Mouse (Mus musculus): ENCODE results near the gene Tyk2.

The Tyk2 gene

DNA sequence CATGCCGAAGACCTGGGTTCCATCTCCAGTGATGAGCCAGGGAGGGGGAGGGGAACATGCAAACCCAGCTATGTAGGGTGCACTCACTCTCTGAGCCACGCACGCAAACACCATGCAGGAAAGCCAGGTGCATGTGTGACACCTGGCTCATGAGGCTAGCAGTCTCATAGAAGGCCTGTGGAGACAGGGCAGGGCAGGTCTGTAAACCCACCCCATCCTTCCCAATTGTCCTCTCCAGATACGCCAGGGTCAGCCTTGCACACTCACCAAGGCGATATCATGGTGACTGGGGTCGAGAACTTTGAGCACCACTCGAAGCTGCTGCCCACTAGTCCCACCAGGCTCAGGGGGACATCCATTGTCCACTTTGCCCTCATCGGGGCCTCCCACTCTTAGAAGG lies 15.9 kb downstream of the Tyk2 start:
- no peak for DNase-seq (ENCODE audit: low read depth, low spot score)

GRCm38 (mm10) chr9:21114190-21114589 lies 16.9 kb downstream of the Tyk2 start:
- DNase-seq (ENCODE audit: low read depth, low spot score): no peak

DNA sequence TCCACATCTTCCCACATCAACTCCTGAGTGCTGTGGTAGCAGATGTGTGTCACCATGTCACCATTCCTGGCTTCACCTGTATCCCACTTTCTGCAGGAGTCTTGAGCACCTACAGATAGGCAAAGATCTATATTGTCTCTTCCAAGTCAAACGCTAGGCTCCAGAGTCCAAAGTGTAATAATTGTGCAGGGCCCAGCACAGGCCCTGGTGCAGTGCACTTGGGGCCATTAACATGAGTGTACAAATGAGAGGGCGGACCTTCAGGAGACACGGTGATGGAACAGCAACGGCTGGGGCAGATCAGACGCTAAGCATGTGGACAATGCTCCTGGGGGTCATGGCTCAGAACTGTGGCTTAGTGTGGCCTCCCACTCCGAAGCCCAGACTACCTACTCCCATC lies 17.3 kb downstream of the Tyk2 start:
- no peak for DNase-seq (ENCODE audit: low read depth, low spot score)

GRCm38 (mm10) chr9:21107607-21108237 lies 23.3 kb downstream of the Tyk2 start:
- peak; percentile 36 for DNase-seq (ENCODE audit: low read depth, low spot score)

- no peak for DNase-seq (ENCODE audit: low read depth, low spot score)
Observed at GRCm38 (mm10) chr9:21105760-21106564, 25.1 kb downstream of the Tyk2 start.

- no peak for DNase-seq (ENCODE audit: low read depth, low spot score)
Observed at GRCm38 (mm10) chr9:21104814-21105213, 26.2 kb downstream of the Tyk2 start.

GRCm38 (mm10) chr9:21102076-21102475 lies 29.0 kb downstream of the Tyk2 start:
- no peak for DNase-seq (ENCODE audit: low read depth, low spot score)

GRCm38 (mm10) chr9:21100447-21101161 lies 30.4 kb downstream of the Tyk2 start:
- DNase-seq (ENCODE audit: low read depth, low spot score): no peak

GRCm38 (mm10) chr9:21097793-21098192 lies 33.2 kb downstream of the Tyk2 start:
- DNase-seq (ENCODE audit: low read depth, low spot score): no peak

DNA sequence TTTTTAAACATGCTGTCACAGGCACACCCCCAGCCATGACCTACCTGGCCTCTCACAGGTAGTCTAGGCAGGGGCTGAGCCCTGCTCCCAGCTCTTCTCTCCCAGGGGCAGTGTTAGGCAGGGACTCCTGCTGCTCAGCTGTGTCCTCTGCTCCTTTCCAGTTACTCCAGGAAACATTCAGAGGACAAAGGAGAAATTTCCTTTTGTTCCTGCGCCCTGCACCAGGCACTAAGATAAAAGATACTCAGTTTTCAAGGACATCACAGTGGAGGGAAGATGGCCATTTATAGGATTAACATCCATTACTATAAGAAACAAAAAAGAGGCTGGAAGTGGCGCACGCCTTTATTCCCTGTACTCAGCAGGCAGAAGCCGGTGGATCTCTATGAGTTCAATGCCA lies 35.1 kb downstream of the Tyk2 start:
- peak; percentile 60 for DNase-seq (ENCODE audit: low read depth, low spot score)

DNA sequence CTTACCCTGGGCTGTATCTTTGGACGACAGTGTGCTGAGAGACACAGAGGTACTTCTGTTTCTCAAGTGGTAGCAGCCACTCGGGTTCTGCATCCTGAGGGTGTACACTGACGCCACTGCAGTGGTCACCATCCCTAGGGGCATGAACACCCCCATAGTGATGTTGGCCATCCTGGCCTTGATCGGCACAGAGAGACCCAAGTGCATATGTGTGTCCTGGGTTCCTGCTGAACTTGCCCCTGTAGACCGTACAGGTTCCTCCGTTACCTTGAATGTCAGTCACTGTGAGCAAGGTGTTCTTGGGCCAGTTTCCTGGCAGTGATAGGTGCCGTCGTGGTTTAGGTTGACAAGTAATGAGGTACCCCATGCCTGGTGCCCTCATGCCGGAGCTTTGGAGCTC lies 37.6 kb downstream of the Tyk2 start:
- no peak for DNase-seq (ENCODE audit: low read depth, low spot score)

DNA sequence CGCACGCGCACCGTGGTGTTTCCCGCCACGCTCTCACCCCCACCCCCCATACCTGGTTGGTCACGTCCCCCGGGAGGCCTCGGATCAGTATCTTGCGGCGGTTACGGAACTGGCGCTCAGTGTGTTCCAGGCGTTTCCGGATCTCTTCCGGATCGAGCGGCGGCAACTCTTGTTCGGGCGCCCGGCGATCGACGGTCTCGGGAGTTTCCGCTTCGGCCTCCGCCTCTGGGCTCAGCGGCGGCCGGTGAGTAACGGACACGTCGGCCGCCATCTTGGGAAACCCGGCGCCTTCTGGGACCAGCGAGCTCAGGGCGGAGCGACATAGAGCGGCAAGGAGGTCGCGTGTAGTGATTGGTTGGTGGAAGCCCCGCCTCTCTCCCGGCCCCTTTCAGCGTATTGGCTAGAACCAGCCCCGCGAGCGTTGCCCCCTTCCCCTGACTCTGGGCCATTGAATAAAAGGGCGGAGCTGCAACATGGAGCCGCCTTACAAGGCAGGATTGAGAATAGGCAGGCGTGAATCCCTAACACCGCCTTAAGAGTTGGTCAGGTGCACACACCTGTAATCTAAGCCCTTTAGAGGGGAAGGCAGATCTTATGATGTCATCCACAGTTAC lies 39.2 kb downstream of the Tyk2 start, which contains the start of the genes Gm38431 and Raver1:
Gm38431 (minus strand) TSS at position 291 of the 614 bp plus-strand sequence.
Raver1 (minus strand) TSS at position 302 of the 614 bp plus-strand sequence.
- DNase-seq (ENCODE audit: low read depth, low spot score): peak; percentile 98

GRCm38 (mm10) chr9:21090972-21091706 lies 39.9 kb downstream of the Tyk2 start:
- DNase-seq (ENCODE audit: low read depth, low spot score): no peak

DNA sequence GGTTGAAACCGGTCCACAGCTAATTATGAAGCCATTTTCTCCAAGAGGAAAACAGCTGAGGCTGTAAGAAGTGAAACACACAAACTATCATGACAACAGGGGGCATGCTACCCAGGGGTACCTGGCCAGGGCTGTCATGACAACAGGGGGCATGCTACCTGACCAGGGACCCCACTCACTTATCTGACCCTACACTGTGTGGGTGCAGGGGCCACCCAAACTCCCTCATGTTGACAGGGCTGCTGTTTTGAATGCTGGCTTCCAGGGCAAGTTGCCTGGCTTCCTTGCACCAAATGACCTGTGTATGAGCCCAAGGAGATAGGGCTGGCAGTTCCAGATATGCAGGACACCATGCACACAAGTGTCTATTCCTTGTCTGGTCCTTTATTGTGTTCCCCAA lies 40.5 kb downstream of the Tyk2 start:
- DNase-seq (ENCODE audit: low read depth, low spot score): no peak

GRCm38 (mm10) chr9:21083324-21083723 lies 47.7 kb downstream of the Tyk2 start:
- no peak for DNase-seq (ENCODE audit: low read depth, low spot score)

GRCm38 (mm10) chr9:21081127-21081526 lies 49.9 kb downstream of the Tyk2 start:
- no peak for DNase-seq (ENCODE audit: low read depth, low spot score)

GRCm38 (mm10) chr9:21075625-21076024 lies 55.4 kb downstream of the Tyk2 start:
- DNase-seq (ENCODE audit: low read depth, low spot score): no peak

- no peak for DNase-seq (ENCODE audit: low read depth, low spot score)
Observed at GRCm38 (mm10) chr9:21074173-21074572, 56.9 kb downstream of the Tyk2 start.

DNA sequence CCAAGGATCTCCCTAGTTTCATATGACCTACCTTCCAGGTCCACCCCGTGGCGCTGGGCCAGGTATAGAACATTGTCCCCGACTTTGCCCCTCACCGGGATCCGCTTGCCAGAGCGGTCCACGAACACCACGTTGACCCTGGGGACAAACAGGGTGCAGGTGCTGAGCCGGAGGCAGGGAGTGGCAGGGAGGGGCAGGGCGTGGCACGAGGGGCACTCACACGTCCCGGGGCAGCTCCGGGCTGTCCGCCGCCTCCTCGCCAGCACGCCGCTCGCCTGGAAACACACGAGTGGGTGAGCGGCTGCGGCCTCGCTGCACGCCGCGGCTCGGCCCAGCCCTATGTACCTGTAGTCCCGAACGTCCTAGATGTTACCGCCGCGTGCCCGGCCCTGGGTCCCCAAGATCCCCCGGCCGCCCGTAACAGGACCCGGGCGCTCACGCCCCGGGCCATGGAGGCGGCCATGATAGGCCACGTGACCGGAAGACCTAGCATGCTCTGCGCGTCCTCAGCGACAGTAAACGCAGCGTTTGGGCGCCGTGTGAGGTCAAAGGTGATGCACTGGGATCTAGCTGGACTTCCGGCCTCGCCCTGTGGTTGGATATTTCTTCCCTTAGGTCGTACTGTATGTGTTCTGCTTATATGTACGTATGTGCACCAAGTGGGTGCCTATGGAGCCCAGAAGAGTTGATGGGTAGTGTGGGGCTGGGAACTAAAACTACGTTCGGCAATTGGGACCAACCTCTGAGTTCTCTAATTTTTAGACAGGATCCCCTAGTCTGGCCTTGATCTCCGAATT lies 57.8 kb downstream of the Tyk2 start, which contains the start of the genes Gm49373 and Fdx1l:
Gm49373 (minus strand) TSS at position 53 of the 797 bp plus-strand sequence.
Fdx1l (minus strand) TSS at position 571 of the 797 bp plus-strand sequence.
- DNase-seq (ENCODE audit: low read depth, low spot score): peak; percentile 89

DNA sequence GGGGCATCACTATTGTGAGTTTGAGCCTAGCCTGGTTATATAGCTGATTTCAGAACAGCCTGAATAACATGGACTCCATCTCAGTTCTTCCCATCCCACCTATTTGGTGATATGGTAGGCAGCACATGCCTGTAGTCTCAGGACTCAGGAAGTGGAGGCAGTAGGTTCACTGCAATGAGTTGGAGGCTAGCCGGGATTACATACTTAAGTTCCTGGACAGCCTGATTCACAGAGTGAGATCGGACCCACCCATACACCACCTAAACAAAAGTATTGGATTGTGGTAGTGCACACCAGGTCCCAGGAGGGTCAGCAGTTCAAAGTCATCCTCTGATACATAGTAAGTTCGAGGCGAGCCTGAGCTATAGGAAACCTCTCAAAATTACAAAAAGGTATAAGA lies 58.4 kb downstream of the Tyk2 start:
- DNase-seq (ENCODE audit: low read depth, low spot score): peak; percentile 57

All from ES-CJ7 (cell line).